Mouse (Mus musculus) C3H10T1/2 (cell line): ENCODE results near the gene Apba1. TPM values are rescaled to one million over a fixed set of nuclear protein-coding genes. Genes with fewer than 3 reads are reported as not detected.

Source experiments
- polyA plus RNA-seq, 2 experiments: library from polyadenylated mRNA; unstranded; fragments of >200 nt; fragmentation: generic; extraction: Trizol; gene quantifications; one replicate each; pipeline ENCODE4 v1.2.1; 2012; ENCODE audit warnings: missing spikeins in 2 of 2

Apba1 gene
- polyA plus RNA-seq = under 1 TPM; 0.01 to 0.37 TPM

GRCm38 (mm10) chr19:23758554-23759321, at the start of gene Apba1:
Apba1 (plus strand) TSS chr19:23758887.

Other genes with a start within 250 kb of the Apba1 start
- gene 1700028P14Rik, start 106.1 kb upstream of the Apba1 start, polyA plus RNA-seq = not detected
- gene Ptar1, start 71.5 kb upstream of the Apba1 start, polyA plus RNA-seq = under 1 TPM; 0.43 to 0.70 TPM